Mouse (Mus musculus) limb, embryonic 14.5 days (tissue): ENCODE data around the gene Senp7. TPM values are rescaled to one million over a fixed set of nuclear protein-coding genes. Genes with fewer than 3 reads are reported as not detected.
"Not testable (repeated sequence)": the region's sequence is repeated elsewhere in the genome, so short reads cannot be mapped to it uniquely, and the experiment has no call there.

Source experiments
- ATAC-seq: fragments of 200-750 bp; cut with Nextera tagmentation; 2 replicates; pipeline ENCODE4 v1.8.0; 2017; ENCODE audit warnings: low read depth, moderate number of reproducible peaks, moderate TSS enrichment; ENCODE audit not compliant: low FRiP score
- DNase-seq: peaks from one replicate; pipeline ENCODE4 v3.0.0-alpha.2; 2015; ENCODE audit warnings: low spot score
- H3K27ac ChIP-seq: fragments of 300-500 bp; sonication (generic); replicated peaks from 2 replicates; pipeline ENCODE4 v1.5.1; 2014; ENCODE audit warnings: low read depth, mild to moderate bottlenecking, low read length, moderate library complexity, mixed read lengths
- H3K27me3 ChIP-seq: fragments of 300-500 bp; sonication (generic); 2 replicates; pipeline ENCODE4 v1.6.1; 2014; ENCODE audit warnings: low read length, mixed read lengths; ENCODE audit not compliant: control insufficient read depth, insufficient read depth
- H3K36me3 ChIP-seq: fragments of 300-500 bp; sonication (generic); 2 replicates; pipeline ENCODE4 v1.6.1; 2014; ENCODE audit warnings: mild to moderate bottlenecking, low read length, moderate library complexity, mixed read lengths; ENCODE audit not compliant: control insufficient read depth, insufficient read depth
- H3K4me1 ChIP-seq: fragments of 300-500 bp; sonication (generic); 2 replicates; pipeline ENCODE4 v1.6.1; 2014; ENCODE audit warnings: antibody characterized with exemption, low read length, mixed read lengths; ENCODE audit not compliant: control insufficient read depth, insufficient read depth
- H3K4me2 ChIP-seq: fragments of 300-500 bp; sonication (generic); replicated peaks from 2 replicates; pipeline ENCODE4 v1.6.1; 2014; ENCODE audit warnings: low read depth, mild to moderate bottlenecking, low read length, moderate library complexity; ENCODE audit not compliant: severe bottlenecking
- H3K4me3 ChIP-seq: fragments of 300-500 bp; sonication (generic); replicated peaks from 2 replicates; pipeline ENCODE4 v1.5.1; 2014; ENCODE audit warnings: low read length
- H3K9ac ChIP-seq: fragments of 300-500 bp; sonication (generic); 2 replicates; pipeline ENCODE4 v1.6.1; 2014; ENCODE audit warnings: mild to moderate bottlenecking, low read depth, low read length, moderate library complexity; ENCODE audit not compliant: severe bottlenecking
- H3K9me3 ChIP-seq: fragments of 300-500 bp; sonication (generic); 2 replicates; pipeline ENCODE4 v1.6.1; 2016; ENCODE audit warnings: low read length; ENCODE audit not compliant: control insufficient read depth
- POLR2A ChIP-seq: fragments of 200-500 bp; IDR thresholded peaks from 2 replicates; pipeline ENCODE4 v1.8.0; 2012; ENCODE audit warnings: inconsistent platforms, mild to moderate bottlenecking, moderate library complexity, borderline replicate concordance; ENCODE audit not compliant: insufficient read depth, insufficient read length; ENCODE audit errors: extremely low read depth
- WGBS: fragments of 180-500 bp; shearing (Covaris S2); extraction: QIAGEN DNeasy Blood & Tissue Kit; methylation state at CpG from one replicate; pipeline ENCODE4 v1.1.7; 2014; 5-methylcytosine and 5-hydroxymethylcytosine counted together
- polyA plus RNA-seq, 2 experiments: library from polyadenylated mRNA; depleted of rRNA in 1 of 2; stranded (reverse) in 1 of 2; unstranded in 1 of 2; fragments of >200 nt; fragmentation: Nextera tagmentation in 1 of 2; extraction: Ambion mirVana in 1 of 2; gene quantifications; 2 replicates each; pipeline versions ENCODE4 v1.2.1 to v1.2.3; 2012 to 2014

Gene Senp7
- polyA plus RNA-seq, 2 experiments: 25.3 to 34.5 TPM

GRCm38 (mm10) chr16:56117327-56118180 is 69.4 kb downstream of the Senp7 start:
- Histone ChIP-seq H3K9ac (no peak overlapping the region), H3K36me3 (peaks cover 40% of the 10 kb centered on the region), H3K4me1 (no peaks in the 10 kb centered on the region), H3K4me3 (no peak overlapping the region), H3K27ac (no peak overlapping the region), H3K9me3 (no peaks in the 10 kb centered on the region), H3K27me3 (no peaks in the 10 kb centered on the region), H3K4me2 (no peak overlapping the region)
- TF ChIP-seq POLR2A: no peak
- WGBS: 39% methylated on average over 10 of the region's 10 CpGs
- ATAC-seq: no peak
- peak; percentile 13 for DNase-seq

- H3K4me1 ChIP-seq: no peaks in the 10 kb centered on the region; the same call in 1 of the 2 replicates
- peaks cover 38% of the 10 kb centered on the region for H3K36me3 ChIP-seq
- no peak overlapping the region for H3K27ac ChIP-seq
- no peak for DNase-seq
- 85% methylated on average over 5 of the region's 5 CpGs for WGBS
- no peak overlapping the region for H3K9ac ChIP-seq
- H3K27me3 ChIP-seq: no peaks in the 10 kb centered on the region
- TF ChIP-seq POLR2A: no peak
- no peak overlapping the region for H3K4me2 ChIP-seq
- ATAC-seq: no peak
- H3K4me3 ChIP-seq: no peak overlapping the region
- no peaks in the 10 kb centered on the region for H3K9me3 ChIP-seq
Observed at GRCm38 (mm10) chr16:56122517-56122916, 74.4 kb downstream of the Senp7 start.

- no peak for TF ChIP-seq POLR2A
- DNase-seq: no peak
- no peak for ATAC-seq
- 93% methylated on average over 3 of the region's 3 CpGs for WGBS
- H3K27me3 ChIP-seq: no peaks in the 10 kb centered on the region
- H3K4me3 ChIP-seq: no peak overlapping the region
- no peaks in the 10 kb centered on the region; the same call in 1 of the 2 replicates for H3K4me1 ChIP-seq
- H3K9ac ChIP-seq: no peak overlapping the region
- peaks cover 36% of the 10 kb centered on the region for H3K36me3 ChIP-seq
- no peak overlapping the region for H3K27ac ChIP-seq
- H3K4me2 ChIP-seq: no peak overlapping the region
- no peaks in the 10 kb centered on the region for H3K9me3 ChIP-seq
Observed at GRCm38 (mm10) chr16:56124045-56124444, 75.9 kb downstream of the Senp7 start.

GRCm38 (mm10) chr16:56131666-56132065 is 83.5 kb downstream of the Senp7 start:
- H3K9me3 ChIP-seq: no peaks in the 10 kb centered on the region
- H3K4me1 ChIP-seq: no peaks in the 10 kb centered on the region
- H3K27me3 ChIP-seq: no peaks in the 10 kb centered on the region
- no peak overlapping the region for H3K4me2 ChIP-seq
- peak; percentile 50 for DNase-seq
- peaks cover 12% of the 10 kb centered on the region for H3K36me3 ChIP-seq
- no peak overlapping the region for H3K27ac ChIP-seq
- no peak for TF ChIP-seq POLR2A
- H3K4me3 ChIP-seq: no peak overlapping the region
- no peak overlapping the region for H3K9ac ChIP-seq
- WGBS: 35% methylated on average over 3 of the region's 3 CpGs
- ATAC-seq: no peak

GRCm38 (mm10) chr16:56134149-56134548 is 86.0 kb downstream of the Senp7 start:
- Histone ChIP-seq H3K4me3 (no peak overlapping the region), H3K9me3 (no peaks in the 10 kb centered on the region), H3K27ac (no peak overlapping the region), H3K9ac (no peak overlapping the region), H3K36me3 (0 out of 2 replicates have a peak, but pooled peaks cover 7% of the 10 kb centered on the region), H3K27me3 (no peaks in the 10 kb centered on the region), H3K4me2 (no peak overlapping the region), H3K4me1 (no peaks in the 10 kb centered on the region)
- 61% methylated on average over 4 of the region's 4 CpGs for WGBS
- TF ChIP-seq POLR2A: no peak
- DNase-seq: peak; percentile 11
- ATAC-seq: no peak

- H3K27ac ChIP-seq, H3K27me3 ChIP-seq, H3K36me3 ChIP-seq, H3K9ac ChIP-seq, ATAC-seq, H3K4me3 ChIP-seq, DNase-seq, H3K4me1 ChIP-seq, H3K9me3 ChIP-seq, H3K4me2 ChIP-seq: not testable (repeated sequence)
- 96% methylated on average over 5 of the region's 5 CpGs for WGBS
Observed at GRCm38 (mm10) chr16:56137672-56138071, 89.5 kb downstream of the Senp7 start.
